Mouse (Mus musculus): Measurements from ENCODE around the gene Gm5129.
"Not testable (repeated sequence)": the region's sequence is repeated elsewhere in the genome, so short reads cannot be mapped to it uniquely, and the experiment has no call there.

Gm5129 gene
- long read RNA-seq, experiment 1, result 0 reads
- long read RNA-seq, experiment 2, result 0 reads

GRCm38 (mm10) chr5:29735557-29736061 lies at the start of gene Gm5129, which contains the start of gene Dnajb6:
Gene Gm5129, minus strand, starts transcription at chr5:29735936.
Gene Dnajb6, plus strand, starts transcription at chr5:29735688.
- intact Hi-C loops (cut with DNase I), result no loop called here

- intact Hi-C loops (cut with DNase I), result not testable (repeated sequence)
These were observed 49.2 kb upstream of the Gm5129 start for GRCm38 (mm10) chr5:29784906-29785305.

- intact Hi-C loops (cut with DNase I), result no loop called here
These were observed 46.5 kb upstream of the Gm5129 start for GRCm38 (mm10) chr5:29782261-29782660.

DNA sequence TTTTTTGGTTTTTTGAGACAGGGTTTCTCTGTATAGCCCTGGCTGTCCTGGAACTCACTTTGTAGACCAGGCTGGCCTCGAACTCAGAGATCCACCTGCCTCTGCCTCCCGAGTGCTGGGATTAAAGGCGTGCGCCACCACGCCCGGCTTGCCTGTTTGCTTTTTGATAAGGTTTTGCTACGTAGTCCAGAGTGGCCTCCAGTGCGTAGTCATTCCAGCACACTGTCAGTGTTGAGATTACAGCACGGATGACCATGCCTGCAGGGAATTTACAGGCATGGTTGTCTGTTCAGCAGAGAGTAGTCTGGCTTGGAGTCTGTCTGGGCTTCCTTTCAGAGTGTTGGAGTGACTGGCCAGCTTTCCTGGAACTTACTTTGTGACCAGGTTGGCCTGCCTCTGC lies 44.0 kb upstream of the Gm5129 start:
- intact Hi-C loops (cut with DNase I), result not testable (repeated sequence)

DNA sequence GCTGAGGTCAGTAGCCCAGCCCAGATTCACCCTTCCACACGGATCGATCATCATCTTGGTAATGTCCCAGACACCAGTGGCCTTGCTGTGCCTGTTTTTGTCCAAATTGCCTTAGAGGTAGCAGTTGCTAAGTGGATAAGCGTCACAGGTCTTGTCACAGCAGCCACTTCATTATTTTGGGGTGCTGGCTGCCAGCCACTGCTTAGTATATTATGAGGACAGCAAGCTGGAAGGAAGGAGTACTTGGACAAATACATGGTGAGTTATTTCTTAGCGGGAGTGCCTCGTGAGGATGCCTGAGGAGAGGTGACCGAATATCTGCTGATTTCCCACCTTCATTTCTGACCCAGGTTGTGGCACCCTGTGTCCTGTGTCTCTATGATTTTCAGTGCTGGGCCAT lies 42.3 kb upstream of the Gm5129 start:
- intact Hi-C loops (cut with DNase I), result no loop called here

- intact Hi-C loops (cut with DNase I), result no loop called here
These were observed 39.7 kb upstream of the Gm5129 start for GRCm38 (mm10) chr5:29775437-29775836.

- intact Hi-C loops (cut with DNase I), result no loop called here
These were observed 37.9 kb upstream of the Gm5129 start for GRCm38 (mm10) chr5:29773460-29774150.

GRCm38 (mm10) chr5:29772651-29773330 lies 37.1 kb upstream of the Gm5129 start:
- intact Hi-C loops (cut with DNase I), result no loop called here

DNA sequence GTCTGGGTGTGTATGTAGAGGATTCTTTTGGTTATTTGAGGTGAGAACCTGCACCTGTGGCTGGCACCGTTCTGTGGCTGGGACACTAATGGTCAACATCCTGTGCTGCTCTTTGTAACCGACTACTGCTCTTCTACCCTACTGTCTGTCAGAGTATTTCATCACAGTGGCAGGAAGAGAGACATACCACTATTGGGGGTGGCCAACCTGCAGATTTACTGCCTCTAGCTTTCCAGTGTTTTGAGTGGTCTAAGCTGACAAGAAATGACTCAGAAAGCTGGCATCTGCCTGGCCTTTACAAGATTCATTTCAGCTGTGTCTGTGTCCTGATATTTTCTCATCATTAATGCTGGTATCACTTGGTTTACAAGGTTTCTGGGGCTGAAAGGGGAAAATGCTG lies 36.3 kb upstream of the Gm5129 start:
- intact Hi-C loops (cut with DNase I), result no loop called here

- intact Hi-C loops (cut with DNase I), result no loop called here
These were observed 35.2 kb upstream of the Gm5129 start for GRCm38 (mm10) chr5:29770935-29771334.

DNA sequence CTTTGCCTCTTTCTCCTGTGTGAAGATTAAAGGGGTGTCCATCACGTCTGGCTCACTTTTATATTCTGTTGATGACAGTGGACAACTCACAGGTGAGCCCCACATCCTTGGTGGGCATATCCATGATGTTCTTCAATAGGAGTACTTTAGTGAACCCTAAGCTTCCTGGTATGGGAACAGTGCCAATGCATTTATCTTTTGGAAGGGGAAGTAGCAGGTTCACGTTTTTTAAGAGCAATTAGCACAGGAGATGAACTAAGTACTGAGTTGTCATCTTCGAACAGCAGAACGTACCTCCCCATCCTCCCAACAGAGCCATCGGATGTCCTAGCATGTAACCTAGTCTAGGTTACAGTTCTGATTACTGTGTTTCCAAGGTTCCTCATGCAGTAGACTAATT lies 23.6 kb upstream of the Gm5129 start:
- intact Hi-C loops (cut with DNase I), result loop anchor here (2.0 kb wide), 1 partner anchor 63 kb away; no protein-coding TSS in a partner anchor

GRCm38 (mm10) chr5:29752894-29753293 lies 17.2 kb upstream of the Gm5129 start:
- intact Hi-C loops (cut with DNase I), result no loop called here

DNA sequence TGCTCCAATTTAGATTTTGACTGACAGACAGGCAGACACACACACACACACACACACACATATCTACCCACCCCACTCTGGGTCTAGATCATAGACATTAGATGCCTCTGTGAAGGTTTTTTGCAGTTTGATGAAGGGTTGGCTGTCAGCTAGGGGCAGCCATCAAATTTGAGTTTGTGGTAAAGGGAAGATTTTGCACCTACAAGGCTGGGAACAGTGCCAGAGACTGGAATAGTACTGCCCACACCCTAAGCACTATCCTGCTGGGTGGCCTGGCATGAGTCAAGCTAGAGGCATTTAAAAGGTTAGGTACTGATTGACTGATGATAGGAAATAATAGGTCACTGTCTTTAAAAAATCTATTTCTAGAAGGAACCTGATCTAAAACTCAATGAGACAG lies 15.6 kb upstream of the Gm5129 start:
- intact Hi-C loops (cut with DNase I), result no loop called here

GRCm38 (mm10) chr5:29747661-29748060 lies 11.9 kb upstream of the Gm5129 start:
- intact Hi-C loops (cut with DNase I), result no loop called here

DNA sequence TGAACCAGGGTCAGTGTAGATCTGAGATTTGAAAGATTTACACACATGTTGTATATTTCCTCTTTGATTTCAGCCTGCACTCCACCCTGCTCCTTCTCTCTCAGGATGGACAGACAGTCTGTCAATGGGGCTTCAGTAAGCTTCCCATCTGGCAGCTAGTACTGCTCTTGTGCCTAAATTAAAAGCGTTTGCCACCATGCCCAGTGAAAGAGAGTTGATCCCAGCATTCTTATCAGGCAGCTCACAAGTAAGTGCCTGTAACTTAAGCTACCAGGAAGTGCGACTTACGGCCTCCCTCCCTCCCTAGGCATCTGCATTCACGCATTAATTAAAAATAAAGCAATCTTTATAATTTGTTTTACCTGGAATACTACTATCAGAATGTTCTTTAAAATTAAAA lies 5.4 kb upstream of the Gm5129 start:
- intact Hi-C loops (cut with DNase I), result no loop called here

- intact Hi-C loops (cut with DNase I), result no loop called here
These were observed 4.9 kb upstream of the Gm5129 start for GRCm38 (mm10) chr5:29740651-29741050.

DNA sequence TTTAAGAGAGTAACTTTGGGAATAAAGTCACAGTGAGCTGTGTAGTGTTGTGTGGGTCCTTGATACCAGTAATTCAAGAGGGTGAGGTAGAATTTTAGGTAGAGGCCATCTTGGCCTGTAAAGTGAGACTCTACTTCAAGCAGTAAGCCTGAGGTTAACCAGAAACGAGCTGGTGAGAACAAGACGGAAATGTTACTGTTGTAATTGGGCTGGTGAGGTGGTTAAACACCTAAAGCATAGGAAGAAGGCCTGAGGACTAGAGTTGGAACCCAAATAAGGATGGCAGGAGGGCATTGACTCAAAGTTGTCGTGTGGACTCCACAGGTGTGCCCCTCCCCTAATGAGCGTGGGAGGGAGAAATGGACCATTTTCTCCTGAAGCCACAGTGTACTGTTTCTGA lies 2.3 kb upstream of the Gm5129 start:
- intact Hi-C loops (cut with DNase I), result no loop called here

DNA sequence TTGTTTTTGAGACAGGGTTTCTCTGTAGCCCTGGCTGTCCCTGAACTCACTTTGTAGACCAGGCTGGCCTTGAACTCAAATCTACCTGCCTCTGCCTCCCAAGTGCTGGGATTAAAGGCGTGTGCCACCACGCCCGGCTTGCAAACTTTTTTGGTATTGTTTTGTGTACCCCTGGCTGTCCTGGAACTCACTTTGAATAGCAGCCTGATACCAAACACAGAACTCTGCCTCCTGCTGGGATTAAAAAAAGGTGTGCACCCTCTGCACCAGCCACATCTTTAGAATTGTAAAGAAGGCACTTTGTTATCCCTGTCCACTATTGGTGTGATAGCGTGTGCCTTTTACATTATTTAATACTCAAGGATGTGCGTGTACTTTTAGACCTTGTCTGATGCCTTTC lies 1.7 kb upstream of the Gm5129 start:
- intact Hi-C loops (cut with DNase I), result no loop called here

DNA sequence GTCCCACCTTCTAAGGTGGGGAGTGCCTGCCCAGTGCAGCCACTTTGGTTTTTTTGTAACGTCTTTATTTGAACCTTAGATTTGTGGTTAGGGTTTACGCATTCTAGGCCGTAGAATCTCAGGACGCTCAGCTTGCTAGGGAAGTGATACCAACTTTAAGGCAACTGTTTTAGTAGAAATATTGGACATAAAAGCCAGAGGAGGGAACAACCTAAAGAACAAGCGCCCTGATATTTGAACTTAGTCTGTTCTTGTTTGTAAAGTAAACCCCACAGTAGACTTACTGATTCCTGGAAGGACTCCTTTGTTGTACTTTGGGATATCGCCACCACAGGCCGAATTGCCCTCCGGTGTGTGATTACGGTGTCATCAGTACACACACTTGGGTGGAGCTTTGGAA lies 1.2 kb upstream of the Gm5129 start:
- intact Hi-C loops (cut with DNase I), result no loop called here

DNA sequence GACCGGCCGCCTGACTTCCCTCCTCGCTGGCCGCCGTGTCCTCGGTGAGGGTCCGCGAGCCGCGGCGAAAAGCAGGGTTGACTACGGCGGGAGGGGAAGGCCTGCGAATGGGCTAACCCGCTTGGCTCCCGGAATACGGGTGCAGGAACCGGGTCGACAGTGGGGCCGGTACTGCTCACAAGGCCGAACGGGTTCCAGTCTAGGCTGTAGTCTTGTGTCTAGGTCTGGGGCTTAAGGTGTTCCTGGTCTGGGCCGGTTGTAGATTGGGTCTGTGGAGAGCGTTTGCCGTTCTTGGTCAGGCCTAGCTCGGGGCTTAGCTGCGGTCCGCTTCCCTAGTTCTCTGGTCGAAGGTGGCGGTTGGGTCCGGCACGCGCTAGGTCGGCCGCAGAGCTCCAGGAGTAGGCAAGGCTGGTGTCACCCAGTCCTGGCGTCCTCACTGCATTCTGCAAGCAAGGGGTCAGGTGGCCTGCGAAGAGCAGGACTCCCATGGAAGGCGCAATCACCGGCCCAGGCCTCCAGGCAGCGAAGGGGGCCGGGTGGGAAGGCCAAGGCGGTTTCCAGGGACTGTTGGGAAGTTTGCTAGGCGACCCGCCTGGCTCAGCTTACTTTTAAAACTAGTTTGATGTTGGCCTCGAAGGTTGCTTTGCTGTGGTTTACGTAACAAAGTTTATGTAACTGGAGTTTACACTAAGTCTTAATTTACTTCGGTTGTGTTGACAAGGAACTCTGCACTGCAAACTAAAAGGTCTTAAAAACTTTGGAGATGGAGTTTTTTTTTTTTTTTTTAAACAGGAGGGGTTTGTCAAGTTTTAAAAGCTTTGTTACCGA lies 551 bp upstream of the Gm5129 start:
- intact Hi-C loops (cut with DNase I), result no loop called here

DNA sequence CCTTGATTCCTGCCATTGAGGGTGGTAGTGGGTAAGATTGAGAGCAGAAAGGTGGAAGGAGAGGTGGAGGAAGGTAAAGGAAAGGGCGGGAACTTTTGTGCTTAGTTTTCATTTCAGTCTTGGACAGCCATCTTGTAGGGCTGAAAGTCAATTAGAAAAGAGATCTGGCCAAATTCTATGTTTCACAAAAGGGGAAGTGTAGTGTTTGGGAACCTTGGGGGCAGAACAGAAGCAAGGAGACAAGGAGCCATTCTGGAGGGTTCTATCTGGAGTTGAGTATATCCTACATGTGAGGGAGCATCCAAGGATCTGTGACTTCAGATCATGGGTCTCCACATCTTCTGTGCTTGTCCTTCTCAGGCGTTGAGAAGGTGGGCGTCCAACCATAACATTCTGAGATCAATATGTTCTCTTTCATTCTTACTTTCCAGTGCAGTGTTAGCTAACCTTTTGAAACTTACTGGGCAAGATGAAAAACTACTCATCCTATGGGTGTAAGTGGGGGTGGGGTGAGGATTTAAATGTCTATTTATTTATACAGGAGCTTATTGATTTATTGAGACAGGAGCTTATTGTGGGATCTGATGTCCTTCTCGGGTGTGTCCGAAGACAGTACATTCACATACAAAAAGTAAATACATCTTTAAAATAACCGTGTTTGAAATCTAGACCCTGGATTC lies 765 bp downstream of the Gm5129 start:
- intact Hi-C loops (cut with DNase I), result no loop called here
